Mouse (Mus musculus) left cerebral cortex, adult 11 months (tissue): ENCODE results near the gene Zfp953.
"Not testable (repeated sequence)": the region's sequence is repeated elsewhere in the genome, so short reads cannot be mapped to it uniquely, and the experiment has no call there.

Experiments
- DNase-seq: peaks from one replicate; pipeline ENCODE4 v3.0.0; 2022; ENCODE audit warnings: low spot score

The Zfp953 gene

GRCm38 (mm10) chr13:67360131-67360744, at the start of gene Zfp953, which contains the start of gene Gm28044:
Gene Zfp953, minus strand, starts transcription at chr13:67360605.
Gene Gm28044, minus strand, starts transcription at chr13:67360536.
- DNase-seq, result peak; percentile 88

GRCm38 (mm10) chr13:67399183-67399903, 38.9 kb upstream of the Zfp953 start, which contains the start of gene Zfp429:
Gene Zfp429, minus strand, starts transcription at chr13:67399819.
- DNase-seq, result peak; percentile 40

GRCm38 (mm10) chr13:67376255-67376654, 15.8 kb upstream of the Zfp953 start:
- DNase-seq, result not testable (repeated sequence)

GRCm38 (mm10) chr13:67375050-67375911, 14.9 kb upstream of the Zfp953 start, which contains the start of the genes Gm28041 and Zfp456:
Gene Gm28041, minus strand, starts transcription at chr13:67375733.
Gene Zfp456, minus strand, starts transcription at chr13:67375810.
- peak; percentile 47 for DNase-seq

GRCm38 (mm10) chr13:67351854-67352253, 8.6 kb downstream of the Zfp953 start:
- no peak for DNase-seq

- no peak for DNase-seq
Observed at GRCm38 (mm10) chr13:67343422-67343821, 17.0 kb downstream of the Zfp953 start.

GRCm38 (mm10) chr13:67332877-67333276, 27.5 kb downstream of the Zfp953 start:
- DNase-seq, result no peak

GRCm38 (mm10) chr13:67332019-67332724, 28.2 kb downstream of the Zfp953 start, which contains the start of gene Zfp595:
Gene Zfp595, minus strand, starts transcription at chr13:67332570.
- peak; percentile 82 for DNase-seq

- no peak for DNase-seq
Observed at GRCm38 (mm10) chr13:67306718-67307117, 53.7 kb downstream of the Zfp953 start.

- DNase-seq, result peak; percentile 91
Observed at GRCm38 (mm10) chr13:67305822-67306672, 54.4 kb downstream of the Zfp953 start, which contains the start of gene Zfp457. Gene Zfp457, minus strand, starts transcription at chr13:67306485.
